Mouse (Mus musculus): ENCODE measurements around the gene Mknk2.

DNA sequence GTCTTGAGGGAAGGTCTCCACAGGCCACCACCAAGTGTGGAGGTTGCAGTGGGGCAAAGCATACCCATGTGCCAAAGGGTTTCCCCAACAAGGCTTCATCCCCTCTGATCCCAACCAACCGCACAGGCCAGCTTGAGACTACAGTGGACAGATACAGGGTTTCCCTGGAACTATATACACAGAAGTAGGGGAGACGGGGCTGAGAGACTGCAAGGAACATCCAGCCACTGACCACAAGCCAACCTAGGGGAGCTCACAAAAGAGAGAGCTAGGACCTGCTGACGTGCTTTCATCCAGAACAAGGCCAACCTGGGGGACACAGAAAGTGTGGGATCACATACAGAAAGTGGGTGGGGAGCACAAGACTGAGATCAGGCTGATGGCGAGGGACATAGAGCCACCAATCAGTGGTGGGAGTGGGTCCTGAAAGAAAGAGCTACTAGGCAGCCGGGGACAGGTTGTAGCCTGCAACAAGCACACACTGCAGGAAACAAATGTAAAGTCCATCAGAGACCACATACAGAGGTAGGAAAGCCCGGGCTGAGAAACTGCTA is 3.0 kb downstream of the Mknk2 start:
- TF ChIP-seq CTCF (IDR thresholded peaks at IDR 0.05; ENCODE audit: low read depth) = no peak
- no peak for TF ChIP-seq EP300 (IDR thresholded peaks at IDR 0.05; ENCODE audit: low read depth)

Measured in liver, postnatal 0 days (tissue).